Mouse (Mus musculus) neural tube, embryonic 11.5 days (tissue): ENCODE measurements around the gene Lipc. TPM values are rescaled to one million over a fixed set of nuclear protein-coding genes. Genes with fewer than 3 reads are reported as not detected.
"Not testable (repeated sequence)": the region's sequence is repeated elsewhere in the genome, so short reads cannot be mapped to it uniquely, and the experiment has no call there.

Experiments
- ATAC-seq: fragments of 200-750 bp; cut with Nextera tagmentation; 2 replicates; pipeline ENCODE4 v1.8.0; 2017; ENCODE audit warnings: moderate number of reproducible peaks, mild to moderate bottlenecking, moderate TSS enrichment, moderate library complexity; ENCODE audit not compliant: insufficient read depth, low FRiP score, low TSS enrichment
- DNase-seq: peaks from one replicate; pipeline ENCODE4 v3.0.0-alpha.2; 2015; ENCODE audit warnings: low spot score
- H3K27ac ChIP-seq: fragments of 300-500 bp; sonication (generic); 2 replicates; pipeline ENCODE4 v1.5.1; 2014; ENCODE audit warnings: low read depth, mild to moderate bottlenecking, low read length
- H3K27me3 ChIP-seq: fragments of 300-500 bp; sonication (generic); 2 replicates; pipeline ENCODE4 v1.6.1; 2014; ENCODE audit warnings: mild to moderate bottlenecking, low read length, mixed read lengths; ENCODE audit not compliant: control insufficient read depth, insufficient read depth
- H3K36me3 ChIP-seq: fragments of 300-500 bp; sonication (generic); 2 replicates; pipeline ENCODE4 v1.6.1; 2014; ENCODE audit warnings: mild to moderate bottlenecking, low read length, moderate library complexity, mixed read lengths; ENCODE audit not compliant: control insufficient read depth, insufficient read depth
- H3K4me1 ChIP-seq: fragments of 300-500 bp; sonication (generic); 2 replicates; pipeline ENCODE4 v1.6.1; 2014; ENCODE audit warnings: low read length, mixed read lengths; ENCODE audit not compliant: control insufficient read depth, insufficient read depth
- H3K4me2 ChIP-seq: fragments of 300-500 bp; sonication (generic); 2 replicates; pipeline ENCODE4 v1.6.1; 2014; ENCODE audit warnings: low read depth, mild to moderate bottlenecking, moderate library complexity
- H3K4me3 ChIP-seq: fragments of 300-500 bp; sonication (generic); 2 replicates; pipeline ENCODE4 v1.5.1; 2014; ENCODE audit warnings: low read depth, low read length
- H3K9ac ChIP-seq: fragments of 300-500 bp; sonication (generic); 2 replicates; pipeline ENCODE4 v1.6.1; 2014; ENCODE audit warnings: mild to moderate bottlenecking, low read length
- H3K9me3 ChIP-seq: fragments of 300-500 bp; sonication (generic); 2 replicates; pipeline ENCODE4 v1.6.1; 2016; ENCODE audit warnings: low read length; ENCODE audit not compliant: control insufficient read depth
- WGBS: fragments of 180-500 bp; shearing (Covaris S2); extraction: QIAGEN DNeasy Blood & Tissue Kit; methylation state at CpG from one replicate; pipeline ENCODE4 v1.1.7; 2014; 5-methylcytosine and 5-hydroxymethylcytosine counted together
- polyA plus RNA-seq: library from polyadenylated mRNA; unstranded; fragments of >200 nt; fragmentation: Nextera tagmentation; extraction: Ambion mirVana; gene quantifications from 2 replicates; pipeline ENCODE4 v1.2.1, GENCODE M21; 2014

The Lipc gene
- polyA plus RNA-seq, 1 experiment from 2014 or later = not detected

DNA sequence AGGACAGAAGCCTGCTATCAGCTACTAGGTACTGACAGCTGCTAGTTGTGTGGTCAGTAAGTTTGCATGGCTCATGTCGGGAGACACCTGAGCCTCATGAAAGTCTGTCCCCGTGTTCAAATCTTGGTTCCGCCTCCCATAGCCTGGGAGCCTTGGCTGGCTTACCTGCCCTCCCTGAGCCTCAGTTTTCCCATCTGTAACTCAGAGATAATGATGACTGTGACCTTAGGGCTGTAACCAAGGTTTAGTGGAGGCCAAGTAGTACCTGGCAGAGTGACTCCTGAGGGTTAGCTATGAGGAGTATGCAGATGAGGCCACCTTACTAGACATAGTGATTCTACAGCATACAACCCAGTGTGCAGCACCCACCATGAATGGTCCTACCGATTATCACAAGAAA lies 81.7 kb downstream of the Lipc start:
- no peaks in the 10 kb centered on the region for H3K36me3 ChIP-seq
- no peaks in the 10 kb centered on the region for H3K4me1 ChIP-seq
- DNase-seq (no peak), ATAC-seq (no peak)
- H3K9me3 ChIP-seq = no peaks in the 10 kb centered on the region
- 93% methylated on average over 4 of the region's 4 CpGs for WGBS
- no peak overlapping the region for H3K4me3 ChIP-seq
- no peak overlapping the region for H3K9ac ChIP-seq
- H3K4me2 ChIP-seq = no peak overlapping the region
- H3K27me3 ChIP-seq = no peaks in the 10 kb centered on the region
- no peak overlapping the region for H3K27ac ChIP-seq

DNA sequence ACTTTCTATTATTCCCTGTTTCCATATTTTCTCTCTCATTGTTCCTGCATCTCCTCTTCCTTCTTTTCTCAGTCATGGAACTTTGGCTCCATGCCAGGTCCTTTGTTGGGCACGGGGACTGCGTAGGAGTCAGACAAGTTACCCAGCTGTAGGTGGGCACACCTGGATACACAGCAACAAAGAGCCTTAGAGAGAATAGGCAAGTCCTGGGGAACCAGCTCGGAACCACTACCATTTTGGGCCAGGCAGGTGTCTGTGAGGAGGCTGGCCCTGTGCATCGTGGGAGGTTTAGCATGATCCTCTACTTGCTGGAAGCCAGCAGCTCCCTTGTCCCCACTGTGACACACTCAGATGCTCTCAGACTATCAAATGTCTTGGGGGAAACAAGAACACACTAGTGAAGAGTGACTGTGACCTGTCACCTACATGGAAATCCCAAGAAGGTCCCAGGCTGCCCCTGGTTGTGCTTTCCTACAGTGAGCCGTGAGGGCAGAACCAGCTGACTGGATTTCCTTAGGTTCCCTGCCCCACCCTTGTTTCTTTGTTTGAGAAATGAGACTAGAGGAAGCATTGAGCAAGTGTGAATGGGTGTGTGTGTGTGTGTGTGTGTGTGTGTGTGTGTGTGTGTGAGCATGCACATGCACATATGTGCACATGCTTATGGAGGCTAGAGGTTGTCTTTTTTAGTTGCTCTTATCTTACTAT lies 82.7 kb downstream of the Lipc start:
- DNase-seq = no peak
- H3K9me3 ChIP-seq = no peaks in the 10 kb centered on the region
- no peak overlapping the region for H3K4me3 ChIP-seq
- H3K27ac ChIP-seq = no peak overlapping the region
- H3K9ac ChIP-seq = no peak overlapping the region
- H3K4me2 ChIP-seq = no peak overlapping the region
- H3K36me3 ChIP-seq = no peaks in the 10 kb centered on the region
- ATAC-seq = no peak
- no peaks in the 10 kb centered on the region for H3K4me1 ChIP-seq
- WGBS = 90% methylated on average over 5 of the region's 5 CpGs
- no peaks in the 10 kb centered on the region for H3K27me3 ChIP-seq

DNA sequence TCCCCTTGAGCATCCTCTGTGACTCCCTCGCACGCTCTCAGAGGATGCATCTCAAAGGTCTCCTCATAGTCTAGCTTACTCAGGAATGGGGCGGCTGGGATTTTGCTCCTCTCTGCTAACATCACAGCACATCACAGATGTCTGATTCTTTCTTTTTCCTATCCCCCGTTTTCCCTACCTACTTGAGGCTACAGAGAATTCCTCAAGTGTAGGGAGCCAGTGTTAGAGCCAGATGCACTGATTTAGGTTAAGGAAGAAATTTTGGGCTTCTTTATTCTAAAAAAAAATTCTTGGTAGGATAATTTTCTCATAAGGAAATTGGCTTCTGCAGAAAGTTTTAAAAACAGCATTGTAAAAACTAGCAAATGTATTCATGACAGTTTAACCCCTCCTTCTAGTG lies 84.6 kb downstream of the Lipc start:
- Histone ChIP-seq H3K4me3 (no peak overlapping the region), H3K4me1 (peaks cover 9% of the 10 kb centered on the region; the same call in 1 of the 2 replicates), H3K36me3 (no peaks in the 10 kb centered on the region), H3K27me3 (no peaks in the 10 kb centered on the region), H3K27ac (no peak overlapping the region), H3K9me3 (no peaks in the 10 kb centered on the region), H3K9ac (no peak overlapping the region), H3K4me2 (no peak overlapping the region)
- WGBS = 90% methylated on average over 4 of the region's 4 CpGs
- DNase-seq (no peak), ATAC-seq (no peak)

DNA sequence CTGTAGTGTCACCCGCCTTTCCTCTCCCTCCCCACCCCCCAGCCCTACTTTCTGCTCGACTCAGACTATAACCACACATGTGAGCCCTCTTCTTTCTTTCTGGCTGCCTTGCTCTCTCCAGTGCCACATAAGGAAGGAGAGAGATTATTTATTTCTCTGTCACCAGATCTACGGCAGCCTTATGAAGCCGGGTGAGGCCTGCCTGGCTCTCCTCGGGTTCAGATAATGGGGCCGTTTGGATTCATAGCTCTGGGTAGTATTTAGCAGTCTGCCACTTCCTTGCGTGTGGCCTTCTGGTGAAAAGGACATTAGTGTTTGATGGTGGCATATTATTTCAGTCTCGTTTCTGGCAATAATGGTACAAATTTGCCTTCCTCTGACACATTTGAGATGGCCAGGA lies 88.0 kb downstream of the Lipc start:
- no peak overlapping the region for H3K27ac ChIP-seq
- no peak for ATAC-seq
- WGBS = 31% methylated on average over 8 of the region's 8 CpGs
- no peak overlapping the region for H3K4me3 ChIP-seq
- no peak overlapping the region for H3K9ac ChIP-seq
- no peaks in the 10 kb centered on the region for H3K27me3 ChIP-seq
- H3K4me2 ChIP-seq = no peak overlapping the region
- DNase-seq = no peak
- H3K4me1 ChIP-seq = peaks cover 9% of the 10 kb centered on the region; the same call in 1 of the 2 replicates
- H3K36me3 ChIP-seq = no peaks in the 10 kb centered on the region
- no peaks in the 10 kb centered on the region for H3K9me3 ChIP-seq

DNA sequence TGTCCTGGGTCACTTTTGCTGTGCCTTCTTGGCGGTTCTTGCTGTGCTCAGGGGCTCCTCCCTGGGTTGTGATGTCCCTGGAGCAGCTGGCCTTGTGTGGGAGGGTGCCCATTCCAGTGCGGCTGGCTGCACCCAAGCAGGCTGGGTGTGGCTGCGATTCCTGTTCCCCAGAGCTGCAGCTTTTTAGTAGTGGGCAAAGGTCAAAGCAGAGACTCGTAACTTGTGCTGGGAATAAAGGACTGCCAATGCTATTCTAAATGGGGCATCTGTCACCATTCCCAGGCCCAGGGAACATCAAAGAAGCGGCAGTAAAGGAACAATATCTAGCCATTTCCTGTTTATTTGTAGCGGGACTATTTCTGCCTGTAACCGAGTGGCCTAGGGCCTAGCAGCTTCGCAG lies 88.7 kb downstream of the Lipc start:
- no peak overlapping the region for H3K9ac ChIP-seq
- H3K4me1 ChIP-seq = peaks cover 9% of the 10 kb centered on the region; the same call in 1 of the 2 replicates
- peak; percentile 60 for DNase-seq
- no peaks in the 10 kb centered on the region for H3K36me3 ChIP-seq
- no peaks in the 10 kb centered on the region for H3K27me3 ChIP-seq
- no peak overlapping the region for H3K4me3 ChIP-seq
- ATAC-seq = peak; percentile 71; the same call in 1 of the 2 replicates
- 9% methylated on average over 8 of the region's 8 CpGs for WGBS
- 0 out of 2 replicates have a peak overlapping the region, but pooled peaks have one; percentile 9 for H3K27ac ChIP-seq
- H3K4me2 ChIP-seq = no peak overlapping the region
- H3K9me3 ChIP-seq = no peaks in the 10 kb centered on the region

DNA sequence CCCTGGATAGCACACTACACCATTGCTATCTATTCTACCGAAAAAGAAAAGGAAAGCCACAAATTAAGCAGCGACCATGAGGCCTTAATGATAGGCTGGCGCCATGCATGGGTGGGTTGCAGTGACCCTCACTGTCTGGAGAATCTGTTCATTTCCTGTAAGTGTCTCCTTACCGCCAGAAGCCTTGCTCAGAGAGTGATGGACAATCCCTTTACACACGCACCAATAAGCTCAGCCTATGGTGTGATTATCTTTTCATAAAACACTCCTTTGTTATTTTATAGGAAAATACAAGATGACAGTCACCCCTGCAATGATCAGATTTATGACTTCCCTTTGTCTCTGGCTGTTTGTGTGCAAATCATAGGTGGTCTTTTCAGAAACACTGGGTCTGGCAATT lies 92.8 kb downstream of the Lipc start:
- ATAC-seq = no peak
- H3K9me3 ChIP-seq = no peaks in the 10 kb centered on the region
- no peak overlapping the region for H3K27ac ChIP-seq
- H3K4me3 ChIP-seq = no peak overlapping the region
- WGBS = 56% methylated on average over 5 of the region's 5 CpGs
- H3K9ac ChIP-seq = no peak overlapping the region
- no peak for DNase-seq
- peaks cover 9% of the 10 kb centered on the region; the same call in 1 of the 2 replicates for H3K4me1 ChIP-seq
- no peaks in the 10 kb centered on the region for H3K36me3 ChIP-seq
- no peaks in the 10 kb centered on the region for H3K27me3 ChIP-seq
- no peak overlapping the region for H3K4me2 ChIP-seq

DNA sequence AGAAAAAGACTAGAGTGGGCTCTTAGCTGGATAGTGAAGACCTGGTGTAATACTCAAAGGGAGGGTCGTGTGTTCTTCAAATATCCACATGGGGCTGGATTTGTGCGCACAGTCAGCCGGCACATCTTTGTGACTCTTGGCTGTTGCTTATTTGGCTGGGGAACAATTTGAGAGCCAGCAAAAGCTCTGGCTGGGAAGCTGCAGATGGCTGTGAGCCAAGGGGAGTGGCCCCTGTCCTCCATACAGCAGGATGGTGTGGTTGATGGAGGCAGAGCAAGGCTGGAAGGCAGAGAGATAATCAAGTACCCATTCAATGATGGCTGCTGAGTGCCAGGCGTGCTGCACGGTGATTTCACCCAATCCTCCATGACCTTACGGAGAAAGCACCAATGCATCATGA lies 96.2 kb downstream of the Lipc start:
- DNase-seq = no peak
- no peak overlapping the region for H3K4me2 ChIP-seq
- no peaks in the 10 kb centered on the region; the same call in 1 of the 2 replicates for H3K4me1 ChIP-seq
- H3K27ac ChIP-seq = no peak overlapping the region
- H3K27me3 ChIP-seq = no peaks in the 10 kb centered on the region
- no peaks in the 10 kb centered on the region for H3K9me3 ChIP-seq
- no peak for ATAC-seq
- 89% methylated on average over 6 of the region's 6 CpGs for WGBS
- no peaks in the 10 kb centered on the region for H3K36me3 ChIP-seq
- no peak overlapping the region for H3K9ac ChIP-seq
- no peak overlapping the region for H3K4me3 ChIP-seq

DNA sequence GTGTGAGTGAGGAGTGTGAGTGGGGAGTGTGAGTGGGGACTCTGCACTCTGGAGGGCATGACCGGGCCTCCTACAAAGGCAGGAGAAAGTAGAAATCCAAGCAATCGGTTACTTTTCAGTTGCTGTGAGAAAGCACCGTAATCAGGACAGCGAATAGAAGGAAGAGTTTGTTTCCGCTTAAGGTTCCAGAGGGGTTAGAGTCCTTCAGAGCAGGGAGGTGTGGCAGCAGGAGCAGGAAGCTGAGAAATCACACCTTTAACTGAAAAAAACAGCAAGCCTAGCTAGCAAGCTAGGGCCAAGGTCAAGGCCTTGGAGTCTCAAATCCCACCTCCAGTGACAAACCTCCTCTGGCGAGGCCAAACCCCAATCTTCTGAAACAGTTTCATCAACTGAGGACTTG lies 97.1 kb downstream of the Lipc start:
- H3K4me3 ChIP-seq = no peak overlapping the region
- H3K36me3 ChIP-seq = no peaks in the 10 kb centered on the region
- no peak for DNase-seq
- WGBS = 78% methylated on average over 6 of the region's 6 CpGs
- H3K4me1 ChIP-seq = no peaks in the 10 kb centered on the region; the same call in 1 of the 2 replicates
- no peak overlapping the region for H3K4me2 ChIP-seq
- H3K9me3 ChIP-seq = no peaks in the 10 kb centered on the region
- H3K27ac ChIP-seq = no peak overlapping the region
- H3K9ac ChIP-seq = no peak overlapping the region
- H3K27me3 ChIP-seq = no peaks in the 10 kb centered on the region
- no peak for ATAC-seq

DNA sequence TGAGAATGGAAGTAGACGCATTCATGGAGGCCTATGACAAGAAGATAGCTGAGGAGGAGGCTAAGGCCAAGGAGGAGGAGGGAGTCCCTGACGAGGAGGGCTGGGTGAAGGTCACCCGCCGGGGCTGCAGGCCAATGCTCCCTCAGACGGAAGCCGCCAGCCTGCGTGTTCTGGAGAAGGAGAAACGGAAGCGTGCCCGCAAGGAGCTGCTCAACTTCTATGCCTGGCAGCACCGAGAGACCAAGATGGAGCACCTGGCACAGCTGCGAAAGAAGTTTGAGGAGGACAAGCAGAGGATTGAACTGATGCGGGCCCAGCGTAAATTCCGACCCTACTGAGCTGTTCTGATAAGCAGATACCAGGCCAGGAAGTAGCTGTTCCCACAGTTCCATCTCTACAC lies 98.9 kb downstream of the Lipc start:
- not testable (repeated sequence) for H3K4me2 ChIP-seq, H3K9me3 ChIP-seq, H3K9ac ChIP-seq, H3K36me3 ChIP-seq, H3K4me1 ChIP-seq, DNase-seq, H3K4me3 ChIP-seq, ATAC-seq, H3K27ac ChIP-seq, H3K27me3 ChIP-seq
- WGBS = 88% methylated on average over 15 of the region's 15 CpGs
